Mouse (Mus musculus) heart, postnatal 4 days (tissue): ENCODE data around the gene Bag3. TPM values are rescaled to one million over a fixed set of nuclear protein-coding genes. Genes with fewer than 3 reads are reported as not detected.
"Not testable (repeated sequence)": the region's sequence is repeated elsewhere in the genome, so short reads cannot be mapped to it uniquely, and the experiment has no call there.

Experiments
- DNase-seq: peaks from one replicate; pipeline ENCODE4 v3.0.0; 2021
- total RNA-seq, 2 experiments: library from RNA; stranded (reverse); gene quantifications; 2 replicates each; pipeline ENCODE4 v1.2.3; 2021

The Bag3 gene
- total RNA-seq, 2 experiments from 2014 or later = 111 TPM

- no peak for DNase-seq
These were observed 46.7 kb downstream of the Bag3 start for GRCm38 (mm10) chr7:128569987-128570656.

- not testable (repeated sequence) for DNase-seq
These were observed 47.2 kb downstream of the Bag3 start for GRCm38 (mm10) chr7:128570657-128571056.

GRCm38 (mm10) chr7:128572030-128572429, 48.6 kb downstream of the Bag3 start:
- DNase-seq = no peak

- DNase-seq = no peak
These were observed 51.8 kb downstream of the Bag3 start for GRCm38 (mm10) chr7:128575211-128575610.

- DNase-seq = no peak
These were observed 52.4 kb downstream of the Bag3 start for GRCm38 (mm10) chr7:128575794-128576193.

- no peak for DNase-seq
These were observed 54.2 kb downstream of the Bag3 start for GRCm38 (mm10) chr7:128577607-128578006.

GRCm38 (mm10) chr7:128578199-128578945, 55.0 kb downstream of the Bag3 start:
- no peak for DNase-seq

- DNase-seq = no peak
These were observed 56.0 kb downstream of the Bag3 start for GRCm38 (mm10) chr7:128579381-128579780.

- DNase-seq = no peak
These were observed 56.9 kb downstream of the Bag3 start for GRCm38 (mm10) chr7:128580318-128580717.

- peak; percentile 40 for DNase-seq
These were observed 58.6 kb downstream of the Bag3 start for GRCm38 (mm10) chr7:128581864-128582484.

- DNase-seq = peak; percentile 19
These were observed 60.0 kb downstream of the Bag3 start for GRCm38 (mm10) chr7:128583213-128583948.

GRCm38 (mm10) chr7:128587334-128587933, 64.0 kb downstream of the Bag3 start:
- no peak for DNase-seq

GRCm38 (mm10) chr7:128591345-128592084, 68.1 kb downstream of the Bag3 start:
- peak; percentile 14 for DNase-seq

GRCm38 (mm10) chr7:128592118-128592935, 68.9 kb downstream of the Bag3 start:
- peak; percentile 51 for DNase-seq

GRCm38 (mm10) chr7:128592936-128593241, 69.5 kb downstream of the Bag3 start:
- DNase-seq = no peak

- no peak for DNase-seq
These were observed 72.9 kb downstream of the Bag3 start for GRCm38 (mm10) chr7:128596274-128596673.
